Mouse (Mus musculus): ENCODE data around the gene Pcsk6.

The Pcsk6 gene

GRCm38 (mm10) chr7:66001035-66001754, 139.7 kb downstream of the Pcsk6 start:
- DNase-seq (ENCODE audit: extremely low spot score) = no peak

- no peak for DNase-seq (ENCODE audit: extremely low spot score)
Measured at GRCm38 (mm10) chr7:66001797-66002196, 140.3 kb downstream of the Pcsk6 start.

DNA sequence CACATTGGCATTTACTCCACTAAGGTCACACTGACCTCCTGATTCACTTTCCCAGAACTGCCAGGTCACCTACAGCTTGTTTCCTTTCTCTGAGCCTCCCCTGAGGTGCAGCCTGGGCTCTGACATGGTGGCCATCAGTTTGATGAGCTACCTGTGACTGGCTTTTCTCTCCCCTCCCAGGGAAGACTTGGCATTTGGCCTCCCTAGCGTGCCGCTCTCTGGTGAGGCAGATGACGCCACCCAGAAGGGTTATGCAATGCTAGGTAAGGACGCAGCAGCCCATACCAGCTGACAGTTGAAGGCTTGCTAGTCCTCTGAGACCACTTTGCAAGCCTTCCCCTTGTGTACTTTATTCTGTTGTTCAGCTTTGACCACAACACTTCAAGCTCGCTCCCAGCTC, 141.9 kb downstream of the Pcsk6 start:
- DNase-seq (ENCODE audit: extremely low spot score) = no peak

GRCm38 (mm10) chr7:66003865-66004638, 142.5 kb downstream of the Pcsk6 start:
- no peak for DNase-seq (ENCODE audit: extremely low spot score)

GRCm38 (mm10) chr7:66005066-66005465, 143.5 kb downstream of the Pcsk6 start:
- no peak for DNase-seq (ENCODE audit: extremely low spot score)

DNA sequence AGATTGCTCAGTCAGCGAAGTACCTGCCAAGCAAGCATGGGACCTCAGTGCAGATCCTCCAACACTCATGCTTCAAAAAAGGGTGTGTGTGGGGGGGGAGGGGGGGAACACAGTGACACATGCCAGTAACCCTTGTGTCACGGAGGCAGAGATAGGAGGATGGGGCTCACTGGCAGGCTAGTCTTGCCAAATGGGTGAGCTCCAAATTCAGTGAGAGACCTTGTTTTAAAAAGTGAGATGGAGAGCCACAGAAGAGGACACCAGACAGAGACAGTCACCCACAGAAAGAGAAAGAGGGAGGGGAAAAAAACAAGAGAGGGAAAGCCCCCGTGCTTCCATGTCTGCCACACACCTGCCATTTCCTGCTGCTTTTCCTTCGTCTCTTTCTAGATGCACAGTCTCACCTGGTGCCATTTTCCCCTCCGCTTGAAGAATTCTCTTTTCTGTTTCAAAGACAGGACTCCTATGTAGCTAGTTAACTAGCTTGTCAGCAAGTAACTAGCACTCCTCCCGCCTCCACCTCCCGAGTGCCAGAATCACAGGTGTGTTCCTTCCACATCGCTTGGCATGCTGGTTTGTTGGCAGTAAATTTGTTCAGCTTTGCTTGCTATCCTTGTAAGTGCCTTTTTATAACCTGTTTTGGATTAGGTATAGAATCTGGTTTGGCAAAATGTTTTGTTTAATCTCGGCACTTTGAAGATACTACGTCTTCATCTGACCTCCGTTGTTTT, 146.8 kb downstream of the Pcsk6 start:
- DNase-seq (ENCODE audit: extremely low spot score) = no peak

DNA sequence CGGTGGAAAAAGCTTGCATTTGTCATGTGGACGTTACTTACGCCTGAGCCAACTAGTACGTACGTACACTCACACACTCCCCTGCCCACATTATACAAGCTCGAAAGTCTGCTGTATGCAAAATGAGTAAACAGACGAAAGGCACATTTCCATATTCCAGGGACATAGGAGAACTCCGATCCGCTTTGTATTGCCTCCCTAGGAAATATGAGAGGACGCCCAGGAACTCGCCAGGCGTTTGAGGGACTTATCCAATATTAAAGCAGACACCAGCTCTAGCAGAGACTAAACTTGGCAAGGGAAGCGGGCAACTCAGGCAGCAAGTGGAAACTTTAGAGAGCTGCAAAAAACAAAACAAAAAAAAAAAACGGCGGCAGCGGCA, 147.3 kb downstream of the Pcsk6 start:
- no peak for DNase-seq (ENCODE audit: extremely low spot score)

- DNase-seq (ENCODE audit: extremely low spot score) = no peak
Measured at GRCm38 (mm10) chr7:66010518-66010917, 149.0 kb downstream of the Pcsk6 start.

DNA sequence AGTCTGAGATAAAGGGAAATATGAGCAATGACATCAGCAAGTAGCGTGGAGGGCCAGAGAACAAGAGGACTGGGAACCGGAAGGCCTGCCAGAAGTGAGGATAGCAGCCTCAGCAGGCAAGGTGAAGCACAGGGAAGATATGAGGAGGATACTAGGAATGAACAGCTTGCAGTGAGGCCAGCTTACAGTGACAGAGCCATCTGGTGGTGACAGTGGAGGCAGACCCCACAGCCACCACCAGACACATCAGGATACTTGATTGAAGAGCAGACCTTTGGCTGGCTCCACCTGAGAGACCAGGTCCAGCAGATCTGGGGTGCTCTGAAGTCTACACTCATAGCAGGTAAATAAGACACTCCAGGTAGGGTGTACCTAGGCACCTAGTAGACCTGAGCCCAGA, 166.2 kb downstream of the Pcsk6 start:
- DNase-seq (ENCODE audit: extremely low spot score) = no peak

DNA sequence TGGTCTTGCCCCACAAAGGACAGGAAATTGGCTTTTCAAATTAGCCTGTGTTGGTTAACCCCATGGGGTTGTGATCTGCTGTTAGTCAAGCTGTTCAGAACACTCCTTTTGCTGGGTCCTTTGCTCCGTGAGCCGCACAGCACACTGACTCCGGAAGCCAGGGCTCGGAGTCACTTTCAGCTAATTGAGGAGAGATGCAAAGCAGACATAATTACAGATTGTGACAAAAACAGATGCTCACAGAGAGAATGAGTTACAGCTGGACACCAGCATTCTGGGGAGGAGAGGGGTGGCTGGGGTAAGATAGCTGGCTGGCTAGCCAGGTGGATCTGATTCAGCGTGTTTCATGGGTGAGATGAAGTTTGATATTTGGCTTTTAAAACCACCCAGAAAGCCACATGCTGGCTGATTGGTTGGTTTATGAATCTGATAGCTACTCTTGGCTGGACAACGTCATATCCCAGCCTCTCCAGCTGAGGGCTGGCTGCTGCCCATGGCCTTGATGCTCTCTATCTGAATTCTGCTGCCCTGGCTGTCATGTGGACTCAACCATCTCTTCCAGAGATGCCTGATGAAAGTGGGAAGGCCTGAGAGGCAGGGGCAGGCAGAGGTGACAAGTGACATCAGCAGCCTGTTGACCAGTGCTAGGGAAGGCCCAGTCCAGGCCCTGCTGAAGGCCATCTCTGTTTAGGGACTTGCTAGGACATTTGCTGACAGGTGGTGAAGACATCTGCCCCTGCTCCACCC, 167.4 kb downstream of the Pcsk6 start:
- no peak for DNase-seq (ENCODE audit: extremely low spot score)

DNA sequence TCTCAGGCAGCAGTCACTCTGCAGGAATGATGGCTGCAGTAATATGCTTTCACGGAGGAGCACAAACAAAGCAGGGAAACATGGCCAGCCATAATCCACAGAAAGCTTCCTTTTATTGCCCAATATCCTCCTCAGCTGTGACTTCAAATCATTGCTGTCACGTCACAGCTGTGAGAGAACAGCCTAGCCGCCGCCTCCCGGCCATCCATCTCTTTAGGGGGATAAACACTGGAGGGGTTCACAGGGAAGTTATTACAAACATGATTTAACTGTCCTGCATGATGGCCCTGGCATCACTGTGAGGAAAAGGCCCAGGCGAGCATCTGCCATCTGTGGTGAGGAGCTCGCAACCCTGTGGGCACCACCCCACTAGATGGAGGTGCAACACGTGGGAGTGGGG, 175.3 kb downstream of the Pcsk6 start:
- DNase-seq (ENCODE audit: extremely low spot score) = no peak

DNA sequence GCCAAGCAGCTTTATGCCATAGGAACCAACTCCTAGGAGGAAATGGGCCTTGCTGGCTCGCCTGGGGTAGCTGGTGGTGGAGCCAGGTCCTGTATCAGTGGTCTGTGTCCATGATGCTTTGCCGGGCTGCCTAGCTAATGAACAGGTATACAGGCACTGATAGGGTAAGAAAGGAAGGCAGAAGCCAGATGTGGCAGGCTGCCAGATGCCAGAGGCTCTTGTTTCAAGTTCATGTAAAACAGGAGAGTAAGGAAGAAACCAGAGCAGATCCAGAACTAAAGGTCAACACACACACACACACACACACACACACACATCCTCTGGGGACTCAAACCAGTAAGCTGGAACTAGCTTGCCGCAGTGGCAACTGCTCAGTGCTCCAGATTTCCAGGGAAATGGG, 176.7 kb downstream of the Pcsk6 start:
- DNase-seq (ENCODE audit: extremely low spot score) = no peak

GRCm38 (mm10) chr7:66038730-66039129, 177.2 kb downstream of the Pcsk6 start:
- no peak for DNase-seq (ENCODE audit: extremely low spot score)

GRCm38 (mm10) chr7:66040026-66040814, 178.7 kb downstream of the Pcsk6 start:
- no peak for DNase-seq (ENCODE audit: extremely low spot score)

GRCm38 (mm10) chr7:66043552-66044459, 182.3 kb downstream of the Pcsk6 start, which contains the start of gene Gm45213:
Gene Gm45213, plus strand, starts transcription at chr7:66043602.
- no peak for DNase-seq (ENCODE audit: extremely low spot score)

GRCm38 (mm10) chr7:66044617-66045016, 183.1 kb downstream of the Pcsk6 start:
- no peak for DNase-seq (ENCODE audit: extremely low spot score)

- DNase-seq (ENCODE audit: extremely low spot score) = peak; percentile 52
Measured at GRCm38 (mm10) chr7:66046921-66047918, 185.7 kb downstream of the Pcsk6 start.

- no peak for DNase-seq (ENCODE audit: extremely low spot score)
Measured at GRCm38 (mm10) chr7:66047975-66048374, 186.4 kb downstream of the Pcsk6 start.

Data from embryo, embryonic 9.5 days (tissue).